Mouse (Mus musculus) G1E (cell line): ENCODE data around the gene Stard3. TPM values are rescaled to one million over a fixed set of nuclear protein-coding genes. Genes with fewer than 3 reads are reported as not detected.

Experiments
- ATAC-seq: 2 replicates; pipeline ENCODE4 v1.8.0; 2016; ENCODE audit warnings: mild to moderate bottlenecking; ENCODE audit not compliant: insufficient number of reproducible peaks, poor library complexity, low FRiP score, severe bottlenecking; ENCODE audit errors: extremely low read depth
- DNase-seq: peaks from one replicate; pipeline ENCODE4 v3.0.0; 2012; ENCODE audit warnings: low spot score
- H3K27me3 ChIP-seq: 2 replicates; pipeline ENCODE4 v1.6.1; 2012; ENCODE audit warnings: mild to moderate bottlenecking, low read length, inconsistent platforms; ENCODE audit not compliant: insufficient read depth
- H3K36me3 ChIP-seq: replicated peaks from 2 replicates; pipeline ENCODE3; 2012; ENCODE audit warnings: mild to moderate bottlenecking, inconsistent platforms
- H3K4me1 ChIP-seq: 2 replicates; pipeline ENCODE4 v1.6.1; 2012; ENCODE audit warnings: low read depth, low read length, inconsistent platforms, mixed read lengths; ENCODE audit not compliant: insufficient read depth
- H3K4me3 ChIP-seq: 2 replicates; pipeline ENCODE4 v1.5.1; 2012; ENCODE audit warnings: low read depth, mild to moderate bottlenecking, inconsistent platforms, low read length, moderate library complexity, mixed read lengths
- H3K9me3 ChIP-seq: replicated peaks from 2 replicates; pipeline ENCODE4 v1.6.1; 2012; ENCODE audit warnings: inconsistent platforms
- CTCF ChIP-seq: IDR thresholded peaks from 2 replicates; pipeline ENCODE4 v1.5.1; 2012; ENCODE audit warnings: low read depth, low read length, inconsistent platforms, mixed read lengths
- GATA1 ChIP-seq: IDR thresholded peaks from 2 replicates; pipeline ENCODE4 v1.6.1; 2012; ENCODE audit warnings: borderline replicate concordance, low read length, inconsistent platforms, mixed read lengths
- GATA2 ChIP-seq: IDR thresholded peaks from 2 replicates; pipeline ENCODE4 v1.6.1; 2012; ENCODE audit warnings: low read depth, low read length, inconsistent platforms, borderline replicate concordance
- POLR2AphosphoS5 ChIP-seq: IDR thresholded peaks from 2 replicates; pipeline ENCODE4 v1.6.1; 2012; ENCODE audit warnings: low read depth, low read length, inconsistent platforms; ENCODE audit not compliant: insufficient replicate concordance
- TAL1 ChIP-seq: conservative IDR thresholded peaks from 2 replicates; pipeline ENCODE4 v1.6.1; 2012; ENCODE audit warnings: low read depth, low read length, inconsistent platforms, mixed read lengths
- polyA plus RNA-seq: library from polyadenylated mRNA; stranded (reverse); fragments of >175 nt; gene quantifications from 2 replicates; pipeline ENCODE4 v1.2.3, GENCODE M21; 2012
- total RNA-seq, 2 experiments: library from RNA; stranded (forward) in 1 of 2; stranded (reverse) in 1 of 2; fragments of 200-1000 nt in 1 of 2; fragments of >200 nt in 1 of 2; fragmentation: Nextera tagmentation in 1 of 2; gene quantifications; 2 replicates each; pipeline ENCODE4 v1.2.3; 2014 to 2017

The Stard3 gene
- total and polyA plus RNA-seq, 3 experiments, result 10.9 to 22.9 (median 18.5) TPM

GRCm38 (mm10) chr11:98426592-98426991 lies 68.4 kb downstream of the Stard3 start:
- Histone ChIP-seq H3K9me3 (no peaks in the 10 kb centered on the region), H3K4me3 (no peak overlapping the region), H3K27me3 (peaks cover 52% of the 10 kb centered on the region), H3K4me1 (no peaks in the 10 kb centered on the region), H3K36me3 (no peaks in the 10 kb centered on the region)
- DNase-seq (no peak), ATAC-seq (no peak)
- no peak for TF ChIP-seq POLR2AphosphoS5
- no peak for TF ChIP-seq GATA2
- TF ChIP-seq TAL1, result no peak
- no peak for TF ChIP-seq GATA1
- TF ChIP-seq CTCF, result no peak

GRCm38 (mm10) chr11:98428436-98428835 lies 70.3 kb downstream of the Stard3 start:
- DNase-seq, result no peak
- peaks cover 56% of the 10 kb centered on the region for H3K27me3 ChIP-seq

More at GRCm38 (mm10) chr11:98428436-98428835, 70.3 kb downstream of the Stard3 start:
- Histone ChIP-seq H3K4me1 (0 out of 2 replicates have a peak, but pooled peaks cover 3% of the 10 kb centered on the region), H3K36me3 (no peaks in the 10 kb centered on the region), H3K9me3 (no peaks in the 10 kb centered on the region), H3K4me3 (no peak overlapping the region)
- TF ChIP-seq TAL1 (no peak), CTCF (no peak), POLR2AphosphoS5 (no peak), GATA2 (no peak), GATA1 (no peak)
- no peak for ATAC-seq

Other genes starting within 250 kb of the Stard3 start
- 43.7 and 55.3 TPM in 2 replicates for gene Fbxl20, start 208.0 kb upstream of the Stard3 start, total RNA-seq (2014; fragmentation: Nextera tagmentation)
- gene Fbxl20, start 208.0 kb upstream of the Stard3 start, total RNA-seq (2017), result 22.4 and 23.7 TPM in 2 replicates
- 12.9 and 13.2 TPM in 2 replicates for gene Fbxl20, start 208.0 kb upstream of the Stard3 start, polyA plus RNA-seq
- gene Med1, start 165.1 kb upstream of the Stard3 start, total RNA-seq (2014; fragmentation: Nextera tagmentation), result 168 and 188 TPM in 2 replicates
- 38.9 and 44.2 TPM in 2 replicates for gene Med1, start 165.1 kb upstream of the Stard3 start, total RNA-seq (2017)
- 16.6 and 18.0 TPM in 2 replicates for gene Med1, start 165.1 kb upstream of the Stard3 start, polyA plus RNA-seq
- gene Cdk12, start 155.3 kb upstream of the Stard3 start, total RNA-seq (2014; fragmentation: Nextera tagmentation), result 84.8 and 93.7 TPM in 2 replicates
- gene Cdk12, start 155.3 kb upstream of the Stard3 start, total RNA-seq (2017), result 45.5 and 54.0 TPM in 2 replicates
- gene Cdk12, start 155.3 kb upstream of the Stard3 start, polyA plus RNA-seq, result 17.4 and 20.4 TPM in 2 replicates
- gene Neurod2, start 28.7 kb upstream of the Stard3 start, total RNA-seq (2014; fragmentation: Nextera tagmentation), result not detected in 2 replicates
- 0.05 and 0.06 TPM in 2 replicates for gene Neurod2, start 28.7 kb upstream of the Stard3 start, total RNA-seq (2017)
- gene Neurod2, start 28.7 kb upstream of the Stard3 start, polyA plus RNA-seq, result not detected in 2 replicates
- gene Ppp1r1b, start 10.0 kb upstream of the Stard3 start, total RNA-seq (2014; fragmentation: Nextera tagmentation), result not detected in 2 replicates
- not detected in 2 replicates for gene Ppp1r1b, start 10.0 kb upstream of the Stard3 start, total RNA-seq (2017)
- not detected in 2 replicates for gene Ppp1r1b, start 10.0 kb upstream of the Stard3 start, polyA plus RNA-seq
- not detected in 2 replicates for gene Tcap, start 25.4 kb downstream of the Stard3 start, total RNA-seq (2014; fragmentation: Nextera tagmentation)
- gene Tcap, start 25.4 kb downstream of the Stard3 start, total RNA-seq (2017), result 0.23 TPM in 1 of 2 replicates, not detected in the other
- gene Tcap, start 25.4 kb downstream of the Stard3 start, polyA plus RNA-seq, result 0.13 TPM in 1 of 2 replicates, not detected in the other
- gene Pnmt, start 28.1 kb downstream of the Stard3 start, total RNA-seq (2014; fragmentation: Nextera tagmentation), result not detected in 2 replicates
- gene Pnmt, start 28.1 kb downstream of the Stard3 start, total RNA-seq (2017), result 0.12 TPM in 1 of 2 replicates, not detected in the other
- not detected in 2 replicates for gene Pnmt, start 28.1 kb downstream of the Stard3 start, polyA plus RNA-seq
- gene Pgap3, start 42.1 kb downstream of the Stard3 start, total RNA-seq (2014; fragmentation: Nextera tagmentation), result 2.2 and 7.4 TPM in 2 replicates
- 2.7 and 3.0 TPM in 2 replicates for gene Pgap3, start 42.1 kb downstream of the Stard3 start, total RNA-seq (2017)
- 7.5 and 9.1 TPM in 2 replicates for gene Pgap3, start 42.1 kb downstream of the Stard3 start, polyA plus RNA-seq
- gene Erbb2, start 54.1 kb downstream of the Stard3 start, total RNA-seq (2014; fragmentation: Nextera tagmentation), result not detected in 2 replicates
- 0.05 TPM in 1 of 2 replicates, not detected in the other for gene Erbb2, start 54.1 kb downstream of the Stard3 start, total RNA-seq (2017)
- not detected in 2 replicates for gene Erbb2, start 54.1 kb downstream of the Stard3 start, polyA plus RNA-seq
- 19.6 and 27.2 TPM in 2 replicates for gene Mien1, start 80.6 kb downstream of the Stard3 start, total RNA-seq (2014; fragmentation: Nextera tagmentation)
- 63.9 and 75.0 TPM in 2 replicates for gene Mien1, start 80.6 kb downstream of the Stard3 start, total RNA-seq (2017)
- gene Mien1, start 80.6 kb downstream of the Stard3 start, polyA plus RNA-seq, result 44.3 and 45.5 TPM in 2 replicates
- gene Grb7, start 88.0 kb downstream of the Stard3 start, total RNA-seq (2014; fragmentation: Nextera tagmentation), result 1.4 TPM in 1 of 2 replicates, not detected in the other
- gene Grb7, start 88.0 kb downstream of the Stard3 start, total RNA-seq (2017), result not detected in 2 replicates
- gene Grb7, start 88.0 kb downstream of the Stard3 start, polyA plus RNA-seq, result 0.06 TPM in 1 of 2 replicates, not detected in the other
- gene Ikzf3, start 187.7 kb downstream of the Stard3 start, total RNA-seq (2014; fragmentation: Nextera tagmentation), result not detected in 2 replicates
- 0.23 and 0.71 TPM in 2 replicates for gene Ikzf3, start 187.7 kb downstream of the Stard3 start, total RNA-seq (2017)
- gene Ikzf3, start 187.7 kb downstream of the Stard3 start, polyA plus RNA-seq, result 0.01 TPM in 1 of 2 replicates, not detected in the other
- 2.5 and 4.8 TPM in 2 replicates for gene Zpbp2, start 192.7 kb downstream of the Stard3 start, total RNA-seq (2014; fragmentation: Nextera tagmentation)
- 3.3 and 4.6 TPM in 2 replicates for gene Zpbp2, start 192.7 kb downstream of the Stard3 start, total RNA-seq (2017)
- gene Zpbp2, start 192.7 kb downstream of the Stard3 start, polyA plus RNA-seq, result 0.36 and 0.43 TPM in 2 replicates
- 11.0 and 22.0 TPM in 2 replicates for gene Ormdl3, start 229.0 kb downstream of the Stard3 start, total RNA-seq (2014; fragmentation: Nextera tagmentation)
- 55.0 and 57.0 TPM in 2 replicates for gene Ormdl3, start 229.0 kb downstream of the Stard3 start, total RNA-seq (2017)
- 37.8 and 43.2 TPM in 2 replicates for gene Ormdl3, start 229.0 kb downstream of the Stard3 start, polyA plus RNA-seq
- gene Lrrc3c, start 239.9 kb downstream of the Stard3 start, total RNA-seq (2014; fragmentation: Nextera tagmentation), result not detected in 2 replicates
- not detected in 2 replicates for gene Lrrc3c, start 239.9 kb downstream of the Stard3 start, total RNA-seq (2017)
- gene Lrrc3c, start 239.9 kb downstream of the Stard3 start, polyA plus RNA-seq, result not detected in 2 replicates